Mouse (Mus musculus): ENCODE measurements around the gene Yod1. TPM values are rescaled to one million over a fixed set of nuclear protein-coding genes. Genes with fewer than 3 reads are reported as not detected.

The Yod1 gene
- total RNA-seq, 2 experiments from 2014 or later, result 16.0 to 17.2 TPM

DNA sequence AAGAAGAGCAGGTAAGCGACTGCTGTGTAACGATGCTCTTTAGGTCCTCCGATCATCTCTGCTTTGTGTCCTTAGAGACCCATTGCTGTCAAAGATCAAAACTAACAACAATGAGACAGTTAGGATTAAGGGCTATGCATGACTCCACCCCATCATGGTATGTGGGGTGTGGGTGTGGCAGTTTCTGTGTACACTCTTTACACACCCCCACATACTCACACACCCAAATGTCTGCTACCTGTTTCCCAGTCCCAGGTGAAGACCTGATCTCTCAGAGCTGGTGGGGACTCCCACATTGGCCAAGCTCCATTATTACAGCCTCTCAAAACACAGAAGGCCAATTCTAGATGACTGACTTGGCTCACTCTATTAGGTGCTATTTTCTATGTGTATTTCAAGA is 28.5 kb downstream of the Yod1 start:
- DNase-seq (ENCODE audit: extremely low spot score in 1 of 2, low spot score in 2 of 2), result no peak
- TF ChIP-seq CTCF (IDR thresholded peaks at IDR 0.05), result no peak
- no peak overlapping the region for H3K27ac ChIP-seq
- no peak overlapping the region for H3K4me3 ChIP-seq
- intact Hi-C loops (cut with DNase I), result no loop called here

GRCm38 (mm10) chr1:130746819-130747218 is 29.7 kb downstream of the Yod1 start:
- DNase-seq (ENCODE audit: extremely low spot score in 1 of 2, low spot score in 2 of 2), result no peak
- TF ChIP-seq CTCF (IDR thresholded peaks at IDR 0.05), result no peak
- intact Hi-C loops (cut with DNase I), result no loop called here

GRCm38 (mm10) chr1:130759689-130760088 is 42.6 kb downstream of the Yod1 start:
- Histone ChIP-seq H3K4me3 (no peak overlapping the region), H3K27ac (no peak overlapping the region)
- no peak for TF ChIP-seq CTCF (IDR thresholded peaks at IDR 0.05)
- intact Hi-C loops (cut with DNase I), result no loop called here
- no peak for DNase-seq (ENCODE audit: extremely low spot score in 1 of 2, low spot score in 2 of 2)

More at GRCm38 (mm10) chr1:130746819-130747218, 29.7 kb downstream of the Yod1 start:
- no peak overlapping the region for H3K4me3 ChIP-seq
- no peak overlapping the region for H3K27ac ChIP-seq

DNA sequence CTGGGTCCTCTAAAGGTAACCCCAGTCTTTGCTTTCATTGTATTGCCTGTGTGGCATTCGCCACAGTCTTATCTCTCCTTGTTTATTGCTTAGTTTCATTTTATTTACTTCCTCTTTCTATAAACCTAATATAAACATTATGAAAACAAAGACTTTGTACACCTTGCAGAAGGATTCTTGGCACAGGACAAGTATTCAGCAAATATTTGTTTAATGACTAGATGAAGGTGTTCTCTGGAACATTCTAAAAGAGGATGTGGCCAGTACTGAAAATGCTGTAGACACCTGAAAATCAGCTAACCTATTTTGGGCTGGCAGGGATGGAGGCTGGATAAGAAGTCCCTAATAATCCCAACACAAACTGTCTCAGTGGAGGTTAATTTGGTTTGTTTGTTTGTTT is 44.5 kb downstream of the Yod1 start:
- Histone ChIP-seq H3K27ac (no peak overlapping the region), H3K4me3 (no peak overlapping the region)
- no peak for DNase-seq (ENCODE audit: extremely low spot score in 1 of 2, low spot score in 2 of 2)
- intact Hi-C loops (cut with DNase I), result no loop called here
- no peak for TF ChIP-seq CTCF (IDR thresholded peaks at IDR 0.05)

DNA sequence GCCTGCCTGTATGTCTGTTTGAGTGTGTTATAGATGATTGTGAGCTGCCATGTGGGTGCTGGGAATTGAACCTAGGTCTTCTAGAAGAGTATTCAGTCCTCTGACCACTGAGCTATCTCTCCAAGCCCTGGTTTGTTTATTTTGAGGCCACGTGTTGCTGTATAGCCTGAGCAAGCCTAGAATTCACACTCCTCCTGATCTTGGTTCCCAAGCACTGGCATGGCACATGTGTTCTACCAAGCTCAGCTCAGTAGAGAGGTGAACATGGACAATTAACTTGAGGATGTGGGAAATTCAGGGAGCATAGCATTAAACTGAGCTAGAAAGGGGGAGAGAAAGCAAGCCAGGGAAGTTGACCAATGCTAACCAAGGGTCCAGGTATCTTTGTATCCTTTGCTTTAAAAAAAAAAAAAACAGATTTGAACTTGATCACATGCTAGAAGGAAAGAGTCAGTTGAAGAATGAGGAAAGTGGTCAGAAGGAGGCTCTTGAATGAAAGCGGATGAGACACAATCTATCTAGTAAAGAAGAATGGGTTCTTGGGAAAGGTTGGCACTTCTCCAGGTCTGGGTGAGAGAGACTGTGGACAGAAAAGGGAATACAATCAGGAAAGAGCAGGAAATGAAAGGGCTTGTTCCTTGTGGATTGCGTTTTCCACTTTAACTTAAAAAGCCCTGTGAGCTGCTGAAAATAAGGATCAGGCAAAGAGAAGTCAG is 45.1 kb downstream of the Yod1 start:
- Histone ChIP-seq H3K27ac (no peak overlapping the region), H3K4me3 (no peak overlapping the region)
- no peak for TF ChIP-seq CTCF (IDR thresholded peaks at IDR 0.05)
- intact Hi-C loops (cut with DNase I), result no loop called here
- no peak for DNase-seq (ENCODE audit: extremely low spot score in 1 of 2, low spot score in 2 of 2)

DNA sequence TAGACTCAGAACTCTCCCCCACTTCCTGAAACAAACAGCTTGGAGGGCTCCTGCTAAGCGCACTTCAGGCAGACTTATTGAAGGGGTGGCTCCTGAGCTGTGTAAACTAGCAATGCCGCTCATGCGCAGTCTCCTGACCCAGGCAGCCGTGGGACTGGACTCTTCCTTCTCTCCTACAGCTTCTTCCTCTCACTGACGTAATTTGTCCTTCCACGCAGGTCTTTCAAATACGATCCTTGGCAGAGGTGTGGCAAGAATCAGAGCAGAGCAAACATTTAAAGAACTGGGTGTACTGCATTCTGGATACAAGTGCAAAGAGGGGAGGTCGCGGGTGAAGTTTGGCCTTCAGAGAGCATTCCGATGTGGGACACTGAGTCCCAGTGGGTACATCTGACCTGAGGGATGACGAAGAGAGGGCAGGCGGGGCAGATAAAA is 46.9 kb downstream of the Yod1 start:
- Histone ChIP-seq H3K4me3 (no peak overlapping the region), H3K27ac (no peak overlapping the region)
- DNase-seq (ENCODE audit: extremely low spot score in 1 of 2, low spot score in 2 of 2), result no peak
- TF ChIP-seq CTCF (IDR thresholded peaks at IDR 0.05), result no peak
- intact Hi-C loops (cut with DNase I), result no loop called here

DNA sequence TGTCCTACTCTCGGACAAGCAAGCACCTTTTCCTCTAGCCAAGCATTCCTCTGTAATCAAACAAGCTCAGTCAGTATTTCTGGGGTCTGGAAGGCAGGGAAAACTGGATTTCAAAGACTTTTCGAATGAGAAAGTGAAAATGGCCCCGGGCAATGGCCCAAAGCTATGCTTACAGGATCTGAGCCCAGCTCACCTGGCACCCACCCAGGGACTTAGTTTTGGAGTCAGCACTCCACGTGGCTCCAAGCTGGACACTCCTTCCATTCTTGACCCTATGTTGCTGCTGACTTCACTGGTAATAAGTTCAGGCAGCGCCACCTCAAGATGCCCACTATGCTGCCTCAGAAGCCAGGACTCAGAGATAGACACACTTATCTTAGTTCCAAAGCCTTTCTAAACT is 49.9 kb downstream of the Yod1 start:
- TF ChIP-seq CTCF (IDR thresholded peaks at IDR 0.05), result no peak
- no peak overlapping the region for H3K4me3 ChIP-seq
- no peak overlapping the region for H3K27ac ChIP-seq
- DNase-seq (ENCODE audit: extremely low spot score in 1 of 2, low spot score in 2 of 2), result no peak
- intact Hi-C loops (cut with DNase I), result no loop called here

- no peak for TF ChIP-seq CTCF (IDR thresholded peaks at IDR 0.05)
These were observed 52.8 kb downstream of the Yod1 start for GRCm38 (mm10) chr1:130769925-130770324.

GRCm38 (mm10) chr1:130770487-130770886 is 53.4 kb downstream of the Yod1 start:
- no peak overlapping the region for H3K4me3 ChIP-seq
- TF ChIP-seq CTCF (IDR thresholded peaks at IDR 0.05), result no peak
- intact Hi-C loops (cut with DNase I), result no loop called here
- H3K27ac ChIP-seq, result no peak overlapping the region
- no peak for DNase-seq (ENCODE audit: extremely low spot score in 1 of 2, low spot score in 2 of 2)

More at GRCm38 (mm10) chr1:130769925-130770324, 52.8 kb downstream of the Yod1 start:
- Histone ChIP-seq H3K27ac (no peak overlapping the region), H3K4me3 (no peak overlapping the region)
- intact Hi-C loops (cut with DNase I), result no loop called here
- DNase-seq (ENCODE audit: extremely low spot score in 1 of 2, low spot score in 2 of 2), result no peak

- no peak for TF ChIP-seq CTCF (IDR thresholded peaks at IDR 0.05)
- no peak overlapping the region for H3K4me3 ChIP-seq
- no peak overlapping the region for H3K27ac ChIP-seq
- intact Hi-C loops (cut with DNase I), result no loop called here
- no peak for DNase-seq (ENCODE audit: extremely low spot score in 1 of 2, low spot score in 2 of 2)
These were observed 53.9 kb downstream of the Yod1 start for GRCm38 (mm10) chr1:130770981-130771494.

Other genes starting within 250 kb of the Yod1 start
- not detected for gene Zp3r, start 87.7 kb upstream of the Yod1 start, total RNA-seq (2021)
- not detected for gene C4bp, start 55.7 kb upstream of the Yod1 start, total RNA-seq (2021)
- not detected for gene Gm29427, start 1.5 kb upstream of the Yod1 start, total RNA-seq (2021)
- 10 to 100 TPM; 43.3 to 45.7 TPM for gene Pfkfb2, start 11.9 kb downstream of the Yod1 start, total RNA-seq (2021)
- 1 to 10 TPM; 1.3 to 1.7 TPM for gene AA986860, start 14.6 kb downstream of the Yod1 start, total RNA-seq (2021)
- gene Fcamr, start 83.6 kb downstream of the Yod1 start, total RNA-seq (2021), result not detected
- under 1 TPM in 1 of 2 experiments, not detected in 1; 0.14 TPM for gene Pigr, start 109.4 kb downstream of the Yod1 start, total RNA-seq (2021)
- gene Fcmr, start 148.3 kb downstream of the Yod1 start, total RNA-seq (2021), result not detected
- not detected for gene Il24, start 170.1 kb downstream of the Yod1 start, total RNA-seq (2021)
- gene Il20, start 194.1 kb downstream of the Yod1 start, total RNA-seq (2021), result not detected
- gene Il19, start 222.8 kb downstream of the Yod1 start, total RNA-seq (2021), result not detected